Mouse (Mus musculus) liver, postnatal 0 days (tissue): ENCODE results near the gene Slc16a3. TPM values are rescaled to one million over a fixed set of nuclear protein-coding genes. Genes with fewer than 3 reads are reported as not detected.

ENCODE experiments used
- ATAC-seq: fragments of 200-750 bp; cut with Nextera tagmentation; 2 replicates; pipeline ENCODE4 v1.8.0; 2017; ENCODE audit warnings: mild to moderate bottlenecking, moderate library complexity
- DNase-seq: peaks from one replicate; pipeline ENCODE4 v3.0.0-alpha.2; 2016
- H3K27ac ChIP-seq: fragments of 300-500 bp; sonication (generic); 2 replicates; pipeline ENCODE4 v1.5.1; 2014; ENCODE audit warnings: antibody characterized with exemption, moderate library complexity, mild to moderate bottlenecking, low read depth
- H3K27me3 ChIP-seq: fragments of 300-500 bp; sonication (generic); 2 replicates; pipeline ENCODE4 v1.6.1; 2014; ENCODE audit warnings: low read length, control low read depth, mixed read lengths; ENCODE audit not compliant: insufficient read depth
- H3K36me3 ChIP-seq: fragments of 300-500 bp; sonication (generic); replicated peaks from 2 replicates; pipeline ENCODE4 v1.6.1; 2014; ENCODE audit warnings: mild to moderate bottlenecking, control low read depth, low read length, moderate library complexity, mixed read lengths; ENCODE audit not compliant: insufficient read depth
- H3K4me1 ChIP-seq: fragments of 300-500 bp; sonication (generic); 2 replicates; pipeline ENCODE4 v1.6.1; 2014; ENCODE audit warnings: antibody characterized with exemption, mild to moderate bottlenecking, control low read depth; ENCODE audit not compliant: insufficient read depth
- H3K4me2 ChIP-seq: fragments of 300-500 bp; sonication (generic); 2 replicates; pipeline ENCODE4 v1.6.1; 2014; ENCODE audit warnings: low read depth, mild to moderate bottlenecking, low read length, moderate library complexity, mixed read lengths
- H3K4me3 ChIP-seq: fragments of 300-500 bp; sonication (generic); 2 replicates; pipeline ENCODE4 v1.5.1; 2014; ENCODE audit warnings: low read depth, low read length
- H3K9ac ChIP-seq: fragments of 300-500 bp; sonication (generic); replicated peaks from 2 replicates; pipeline ENCODE4 v1.6.1; 2014; ENCODE audit warnings: mild to moderate bottlenecking, moderate library complexity
- H3K9me3 ChIP-seq: fragments of 300-500 bp; sonication (generic); 2 replicates; pipeline ENCODE4 v1.6.1; 2016; ENCODE audit warnings: mild to moderate bottlenecking, control low read depth, low read length, mixed read lengths
- CTCF ChIP-seq: sonication (generic); IDR thresholded peaks from 2 replicates; pipeline ENCODE4 v1.5.1; 2016; ENCODE audit warnings: antibody characterized with exemption, low read depth
- EP300 ChIP-seq: IDR thresholded peaks from 2 replicates; pipeline ENCODE4 v1.6.1; 2016; ENCODE audit warnings: antibody characterized with exemption, low read depth, mild to moderate bottlenecking
- WGBS: fragments of 180-500 bp; shearing (Covaris S2); extraction: QIAGEN DNeasy Blood & Tissue Kit; methylation state at CpG from one replicate; pipeline ENCODE4 v1.1.7; 2014; ENCODE audit not compliant: insufficient replicate concordance; 5-methylcytosine and 5-hydroxymethylcytosine counted together
- polyA plus RNA-seq: library from polyadenylated mRNA; unstranded; fragments of >200 nt; fragmentation: Nextera tagmentation; extraction: Ambion mirVana; gene quantifications from 2 replicates; pipeline ENCODE4 v1.2.1, GENCODE M21; 2015

The Slc16a3 gene
- polyA plus RNA-seq, 1 experiment from 2014 or later: 13.9 TPM

GRCm38 (mm10) chr11:120928468-120928867 lies 19.8 kb upstream of the Slc16a3 start:
- TF ChIP-seq CTCF (no peak), EP300 (no peak)
- 57% methylated on average over 4 of the region's 4 CpGs for WGBS
- peaks cover 10% of the 10 kb centered on the region for H3K4me1 ChIP-seq
- no peak overlapping the region for H3K4me2 ChIP-seq
- H3K27ac ChIP-seq: no peak overlapping the region
- H3K27me3 ChIP-seq: no peaks in the 10 kb centered on the region
- H3K4me3 ChIP-seq: no peak overlapping the region
- ATAC-seq: no peak
- H3K9me3 ChIP-seq: no peaks in the 10 kb centered on the region
- no peak overlapping the region for H3K9ac ChIP-seq
- 0 out of 2 replicates have a peak, but pooled peaks cover 3% of the 10 kb centered on the region for H3K36me3 ChIP-seq
- DNase-seq: no peak

GRCm38 (mm10) chr11:120931479-120931878 lies 16.8 kb upstream of the Slc16a3 start:
- DNase-seq (no peak), ATAC-seq (no peak)
- H3K4me2 ChIP-seq: no peak overlapping the region
- TF ChIP-seq CTCF (no peak), EP300 (no peak)
- WGBS: 91% methylated on average over 4 of the region's 4 CpGs
- no peak overlapping the region for H3K27ac ChIP-seq
- H3K4me3 ChIP-seq: no peak overlapping the region
- H3K4me1 ChIP-seq: peaks cover 10% of the 10 kb centered on the region
- no peaks in the 10 kb centered on the region for H3K36me3 ChIP-seq
- H3K9ac ChIP-seq: no peak overlapping the region
- no peaks in the 10 kb centered on the region for H3K9me3 ChIP-seq
- H3K27me3 ChIP-seq: no peaks in the 10 kb centered on the region

- H3K27me3 ChIP-seq: no peaks in the 10 kb centered on the region
- peak; percentile 94 for ATAC-seq
- peaks cover 10% of the 10 kb centered on the region for H3K4me1 ChIP-seq
- no peaks in the 10 kb centered on the region for H3K36me3 ChIP-seq
- peak within 1 kb of the TSS; percentile 84 for H3K4me3 ChIP-seq
- H3K9me3 ChIP-seq: no peaks in the 10 kb centered on the region
- 10% methylated on average over 44 of the region's 44 CpGs for WGBS
- TF ChIP-seq EP300: no peak
- TF ChIP-seq CTCF: 0 out of 2 replicates have a peak, but pooled peaks have one; percentile 6
- peak within 1 kb of the TSS; percentile 41; the same call in 1 of the 2 replicates for H3K27ac ChIP-seq
- DNase-seq: peak; percentile 91
- H3K4me2 ChIP-seq: peak within 1 kb of the TSS; percentile 94
- peak within 1 kb of the TSS; percentile 67 for H3K9ac ChIP-seq
These were observed 15.5 kb upstream of the Slc16a3 start, which contains the start of gene Ccdc57 for GRCm38 (mm10) chr11:120932564-120933398. Ccdc57 (minus strand) TSS chr11:120932872.

- Histone ChIP-seq H3K9me3 (no peaks in the 10 kb centered on the region), H3K27ac (peak overlapping the region; percentile 37), H3K4me2 (no peak overlapping the region), H3K4me3 (no peak overlapping the region), H3K27me3 (no peaks in the 10 kb centered on the region), H3K9ac (no peak overlapping the region), H3K4me1 (peaks cover 15% of the 10 kb centered on the region), H3K36me3 (no peaks in the 10 kb centered on the region)
- WGBS: 83% methylated on average over 1 of the region's 1 CpGs
- ATAC-seq: peak; percentile 70
- no peak for TF ChIP-seq EP300
- no peak for TF ChIP-seq CTCF
- no peak for DNase-seq
These were observed 10.3 kb upstream of the Slc16a3 start for GRCm38 (mm10) chr11:120937976-120938375.

GRCm38 (mm10) chr11:120938795-120939194 lies 9.5 kb upstream of the Slc16a3 start:
- H3K4me3 ChIP-seq: no peak overlapping the region
- peak overlapping the region; percentile 11 for H3K4me2 ChIP-seq
- 0 out of 2 replicates have a peak, but pooled peaks cover 3% of the 10 kb centered on the region for H3K27me3 ChIP-seq
- peak; percentile 60 for DNase-seq
- WGBS: 17% methylated on average over 4 of the region's 4 CpGs
- peak overlapping the region; percentile 85 for H3K27ac ChIP-seq
- H3K9me3 ChIP-seq: no peaks in the 10 kb centered on the region
- TF ChIP-seq CTCF (no peak), EP300 (no peak)
- H3K9ac ChIP-seq: no peak overlapping the region
- peaks cover 12% of the 10 kb centered on the region for H3K4me1 ChIP-seq
- ATAC-seq: peak; percentile 80
- no peaks in the 10 kb centered on the region for H3K36me3 ChIP-seq

- DNase-seq: no peak
- Histone ChIP-seq H3K36me3 (no peaks in the 10 kb centered on the region), H3K27me3 (0 out of 2 replicates have a peak, but pooled peaks cover 3% of the 10 kb centered on the region), H3K9ac (no peak overlapping the region), H3K9me3 (no peaks in the 10 kb centered on the region), H3K4me3 (no peak overlapping the region), H3K4me1 (peaks cover 12% of the 10 kb centered on the region), H3K27ac (peak overlapping the region; percentile 85), H3K4me2 (0 out of 2 replicates have a peak overlapping the region, but pooled peaks have one; percentile 11)
- ATAC-seq: no peak
- no peak for TF ChIP-seq EP300
- no peak for TF ChIP-seq CTCF
- 32% methylated on average over 5 of the region's 6 CpGs for WGBS
These were observed 8.5 kb upstream of the Slc16a3 start for GRCm38 (mm10) chr11:120939712-120940341.
